Mouse (Mus musculus) central nervous system, embryonic 18 days (tissue): ENCODE measurements around the gene Cant1. TPM values are rescaled to one million over a fixed set of nuclear protein-coding genes. Genes with fewer than 3 reads are reported as not detected.

Experiments used
- polyA plus RNA-seq: library from polyadenylated mRNA; depleted of rRNA; stranded (reverse); fragments of >200 nt; gene quantifications from 2 replicates; pipeline ENCODE4 v1.2.3, GENCODE M21; 2012; rRNA removed

The Cant1 gene
- polyA plus RNA-seq = 32.9 and 35.9 TPM in 2 replicates

GRCm38 (mm10) chr11:118418834-118419504 is at the start of gene Cant1:
Gene Cant1 (minus strand): TSS chr11:118419086.

DNA sequence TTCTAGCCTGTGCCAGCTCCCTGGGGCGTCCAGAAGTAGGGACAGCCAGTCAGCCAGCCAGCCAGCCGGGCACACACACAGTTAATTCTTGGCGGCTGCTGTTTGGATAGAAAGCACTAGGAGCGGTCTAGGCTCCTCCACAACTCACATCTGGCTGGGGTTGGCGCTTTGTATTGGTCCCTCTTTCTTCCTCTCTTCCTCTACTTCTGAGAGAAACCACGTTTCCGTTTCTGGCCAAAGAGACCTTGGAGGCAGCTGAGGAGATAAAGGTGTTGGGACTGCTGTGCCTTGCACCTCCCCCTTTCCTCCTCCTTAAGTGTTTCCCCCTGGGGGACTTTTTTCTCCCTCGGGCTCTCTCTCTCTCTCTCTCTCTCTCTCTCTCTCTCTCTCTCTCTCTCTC is 9.1 kb upstream of the Cant1 start, which contains the start of gene C1qtnf1:
Gene C1qtnf1 (plus strand): TSS at position 218 of the 400 bp plus-strand sequence.

GRCm38 (mm10) chr11:118401760-118402280 is 17.1 kb downstream of the Cant1 start, which contains the start of gene Lgals3bp:
Gene Lgals3bp (minus strand): TSS chr11:118402092.

Other genes with a start within 250 kb of the Cant1 start
- gene Cyth1, start 170.5 kb downstream of the Cant1 start, polyA plus RNA-seq = 46.6 and 49.7 TPM in 2 replicates
- gene Usp36, start 128.8 kb downstream of the Cant1 start, polyA plus RNA-seq = 18.2 and 19.0 TPM in 2 replicates
- gene Cep295nl, start 76.6 kb downstream of the Cant1 start, polyA plus RNA-seq = 0.25 and 0.36 TPM in 2 replicates
- gene Timp2, start 63.3 kb downstream of the Cant1 start, polyA plus RNA-seq = 171 and 175 TPM in 2 replicates
- gene Lgals3bp, start 17.0 kb downstream of the Cant1 start, polyA plus RNA-seq = 11.2 and 14.2 TPM in 2 replicates
- gene C1qtnf1, start 9.1 kb upstream of the Cant1 start, polyA plus RNA-seq = 4.8 and 5.2 TPM in 2 replicates
- gene Engase, start 57.7 kb upstream of the Cant1 start, polyA plus RNA-seq = 6.2 and 6.8 TPM in 2 replicates